Mouse (Mus musculus) cerebellum, adult 2 months (tissue): ENCODE results near the gene Rfx3.

Source experiments
- CTCF ChIP-seq: fragments of 200-500 bp; IDR thresholded peaks from 2 replicates; pipeline ENCODE4 v1.5.1; 2011; ENCODE audit warnings: low read depth, mild to moderate bottlenecking, control low read depth, low read length, moderate library complexity, borderline replicate concordance; ENCODE audit not compliant: insufficient read depth
- POLR2A ChIP-seq: fragments of 200-500 bp; IDR thresholded peaks from 2 replicates; pipeline ENCODE4 v1.6.1; 2011; ENCODE audit warnings: low read length, control low read depth, borderline replicate concordance; ENCODE audit not compliant: insufficient read depth

GRCm38 (mm10) chr19:28010471-28011395, at the start of gene Rfx3:
- TF ChIP-seq CTCF, result no peak
- TF ChIP-seq POLR2A, result no peak
